Mouse (Mus musculus): ENCODE data around the gene Ctrl. TPM values are rescaled to one million over a fixed set of nuclear protein-coding genes. Genes with fewer than 3 reads are reported as not detected.
A peak's percentile ranks its signal among the peaks of the same experiment; 100 is the strongest.

Ctrl gene
- total and polyA plus RNA-seq, 3 experiments, result 1.5 to 3.0 TPM; not detected in 1

DNA sequence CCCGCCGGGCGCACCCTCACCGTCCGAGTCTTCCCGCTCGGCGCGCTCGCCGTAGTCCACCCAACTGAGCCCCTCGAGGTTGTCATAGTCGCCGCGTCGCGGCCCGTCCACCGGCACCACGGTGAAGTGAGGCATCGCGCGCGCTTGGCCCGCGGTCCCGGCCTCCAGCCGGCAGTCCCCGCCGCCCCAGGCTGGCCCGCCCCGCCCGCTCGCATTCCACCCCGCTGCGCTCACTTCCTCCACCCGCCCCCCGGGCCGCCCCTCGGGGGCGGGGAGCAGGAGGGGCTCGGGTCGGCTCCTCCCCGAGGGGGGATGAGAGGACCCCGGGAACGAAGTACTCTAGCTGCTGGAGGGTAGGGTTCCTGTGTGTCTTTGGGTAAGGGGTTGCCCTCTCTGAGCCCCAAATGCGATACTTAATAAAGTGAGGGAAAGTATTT lies 32.3 kb upstream of the Ctrl start, which contains the start of gene Slc12a4 (continued):
- no peak for TF ChIP-seq ZKSCAN1 (IDR thresholded peaks at IDR 0.05; ENCODE audit: low read depth, low read length)
- peak; percentile 48; the same call in 1 of the 2 replicates for TF ChIP-seq HCFC1 (IDR thresholded peaks at IDR 0.05; ENCODE audit: low read depth, low read length)
- TF ChIP-seq POLR2AphosphoS5 (IDR thresholded peaks at IDR 0.05; ENCODE audit: borderline replicate concordance, low read depth, low read length), result no peak
- TF ChIP-seq ZC3H11A (IDR thresholded peaks at IDR 0.05; ENCODE audit: low read depth, low read length), result no peak
- TF ChIP-seq RCOR1 (IDR thresholded peaks at IDR 0.05; ENCODE audit: low read depth, low read length), result 0 out of 2 replicates have a peak, but pooled peaks have one; percentile 7
- TF ChIP-seq MXI1 (IDR thresholded peaks at IDR 0.05; ENCODE audit: low read depth, low read length), result no peak
- 0 out of 2 replicates have a peak, but pooled peaks have one; percentile 10 for TF ChIP-seq ZNF384 (IDR thresholded peaks at IDR 0.05; ENCODE audit: low read depth, low read length)
- no peak for TF ChIP-seq CTCF (IDR thresholded peaks at IDR 0.05 in 2 of 3, conservative IDR thresholded peaks at IDR 0.05 in 1 of 3; ENCODE audit: control insufficient read depth in 1 of 3, insufficient read depth in 1 of 3, low read depth in 2 of 3, low read length in 3 of 3, poor library complexity in 1 of 3, severe bottlenecking in 1 of 3)

DNA sequence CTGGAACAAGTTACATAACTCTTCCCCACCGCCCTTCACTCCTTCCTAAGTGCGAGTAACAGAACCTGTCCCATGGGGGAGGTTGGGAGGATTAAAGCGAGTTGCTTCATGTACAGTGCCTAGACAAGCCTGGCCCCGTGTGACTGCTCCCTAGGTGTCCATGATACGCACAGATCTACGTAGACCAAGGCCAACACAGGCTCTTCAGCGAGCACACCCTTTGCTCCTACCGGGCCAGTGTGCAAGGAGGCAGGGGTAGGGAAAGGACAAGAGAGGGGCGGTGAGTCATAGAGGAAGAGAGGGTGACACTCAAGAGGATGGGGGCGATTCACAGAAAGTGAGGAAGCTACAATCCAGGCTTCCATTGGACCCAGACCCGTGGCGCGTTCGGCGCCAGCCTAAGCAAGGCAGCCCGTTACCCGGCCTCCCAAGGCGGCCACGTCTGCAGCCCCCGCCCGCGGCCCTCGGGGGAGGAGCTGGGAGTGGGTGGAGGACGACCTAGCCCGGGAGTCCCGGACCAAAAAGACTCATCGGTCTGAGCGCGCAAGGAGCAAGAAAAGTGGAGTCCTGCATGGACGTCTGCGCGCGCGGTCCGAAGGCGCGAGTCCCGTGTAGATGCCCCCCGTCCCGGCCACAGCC lies 31.7 kb upstream of the Ctrl start:
- H3K4me1 ChIP-seq (ENCODE audit: control insufficient read depth in 1 of 2, insufficient read depth in 2 of 2, low read length in 2 of 2), result peaks cover 5 to 29% of the 10 kb centered on the region in 2 experiments; a peak in 3 of 4 replicates
- H3K79me2 ChIP-seq (ENCODE audit: control insufficient read depth, insufficient read depth, low read length, poor library complexity), result peaks cover 20% of the 10 kb centered on the region
- peaks cover 0 to 8% of the 10 kb centered on the region in 2 experiments; a peak in 2 of 4 replicates for H3K36me3 ChIP-seq (ENCODE audit: control insufficient read depth in 1 of 2, insufficient read depth in 2 of 2, low read length in 2 of 2)
- DNase-seq (ENCODE audit: low read depth, low spot score), result peak; percentile 81
- H3K9ac ChIP-seq (ENCODE audit: control insufficient read depth, low read depth, low read length, poor library complexity, severe bottlenecking), result peak overlapping the region; percentile 93
- no peak for TF ChIP-seq ETS1 (IDR thresholded peaks at IDR 0.05; ENCODE audit: low read depth, low read length)
- TF ChIP-seq CTCF (IDR thresholded peaks at IDR 0.05 in 2 of 3, conservative IDR thresholded peaks at IDR 0.05 in 1 of 3; ENCODE audit: control insufficient read depth in 1 of 3, insufficient read depth in 1 of 3, low read depth in 2 of 3, low read length in 3 of 3, poor library complexity in 1 of 3, severe bottlenecking in 1 of 3), result no peak
- TF ChIP-seq TCF12 (IDR thresholded peaks at IDR 0.05; ENCODE audit: low read depth, low read length), result no peak
- no peak for TF ChIP-seq MAFK (IDR thresholded peaks at IDR 0.05; ENCODE audit: borderline replicate concordance, low read depth, low read length)
- TF ChIP-seq KAT2A (conservative IDR thresholded peaks at IDR 0.05; ENCODE audit: low read depth, low read length), result no peak
- TF ChIP-seq NRF1 (IDR thresholded peaks at IDR 0.05; ENCODE audit: insufficient read depth, low read depth, low read length, poor library complexity, severe bottlenecking), result no peak
- no peak for TF ChIP-seq POLR2AphosphoS2 (IDR thresholded peaks at IDR 0.05; ENCODE audit: low read length)
- TF ChIP-seq UBTF (IDR thresholded peaks at IDR 0.05; ENCODE audit: borderline replicate concordance, insufficient read depth, low read depth, low read length), result peak; percentile 92; the same call in 1 of the 2 replicates
- TF ChIP-seq RAD21 (IDR thresholded peaks at IDR 0.05; ENCODE audit: low read depth, low read length), result no peak
- TF ChIP-seq MAX (IDR thresholded peaks at IDR 0.05; ENCODE audit: low read length), result no peak; the same call in none of the 2 replicates
- no peak for TF ChIP-seq NELFE (IDR thresholded peaks at IDR 0.05; ENCODE audit: low read depth, low read length)
- TF ChIP-seq CHD2 (IDR thresholded peaks at IDR 0.05; ENCODE audit: low read length), result no peak
- TF ChIP-seq SIN3A (IDR thresholded peaks at IDR 0.05; ENCODE audit: low read length), result peak; percentile 66
- peak overlapping the region; percentile 72 for H3K27ac ChIP-seq (ENCODE audit: control insufficient read depth, low read depth, low read length)
- no peaks in the 10 kb centered on the region for H3K9me3 ChIP-seq (replicated peaks; ENCODE audit: insufficient read depth, low read length)
- peak overlapping the region; percentile 90 for H3K4me3 ChIP-seq (ENCODE audit: control insufficient read depth in 1 of 2, insufficient read depth in 1 of 2, low read depth in 2 of 2, low read length in 2 of 2)
- H3K27me3 ChIP-seq (ENCODE audit: control insufficient read depth in 1 of 2, insufficient read depth in 2 of 2, low read length in 2 of 2), result no peaks in the 10 kb centered on the region

All from MEL (cell line).